Mouse (Mus musculus): Measurements from ENCODE around the gene Hoxb5. TPM values are rescaled to one million over a fixed set of nuclear protein-coding genes. Genes with fewer than 3 reads are reported as not detected.

The Hoxb5 gene
- total RNA-seq (2021) = 10 to 100 TPM; 26.5 to 27.8 TPM
- long read RNA-seq, experiment 1, partial matches to known transcripts = 0 of 1 reads
- long read RNA-seq, experiment 1, other reads (novel, unspliced or antisense) = 0 of 1 reads
- long read RNA-seq, experiment 2, transcript Hoxb5-202 (1 exons, 2,786 nt) = minor isoform, 5 of 15 reads
- long read RNA-seq, experiment 2, transcript Hoxb5-201 (2 exons, 1,895 nt) = major isoform, 10 of 15 reads
- long read RNA-seq, experiment 2, partial matches to known transcripts = 0 of 15 reads
- long read RNA-seq, experiment 2, other reads (novel, unspliced or antisense) = 0 of 15 reads

GRCm38 (mm10) chr11:96303151-96304099 is at the start of gene Hoxb5:
Gene Hoxb5 (plus strand): TSS chr11:96303336.
- peak; percentile 78 to 79 for DNase-seq (ENCODE audit: low spot score in 2 of 2)

GRCm38 (mm10) chr11:96254221-96254620 is 48.9 kb upstream of the Hoxb5 start:
- no peak for DNase-seq (ENCODE audit: low spot score in 2 of 2)

DNA sequence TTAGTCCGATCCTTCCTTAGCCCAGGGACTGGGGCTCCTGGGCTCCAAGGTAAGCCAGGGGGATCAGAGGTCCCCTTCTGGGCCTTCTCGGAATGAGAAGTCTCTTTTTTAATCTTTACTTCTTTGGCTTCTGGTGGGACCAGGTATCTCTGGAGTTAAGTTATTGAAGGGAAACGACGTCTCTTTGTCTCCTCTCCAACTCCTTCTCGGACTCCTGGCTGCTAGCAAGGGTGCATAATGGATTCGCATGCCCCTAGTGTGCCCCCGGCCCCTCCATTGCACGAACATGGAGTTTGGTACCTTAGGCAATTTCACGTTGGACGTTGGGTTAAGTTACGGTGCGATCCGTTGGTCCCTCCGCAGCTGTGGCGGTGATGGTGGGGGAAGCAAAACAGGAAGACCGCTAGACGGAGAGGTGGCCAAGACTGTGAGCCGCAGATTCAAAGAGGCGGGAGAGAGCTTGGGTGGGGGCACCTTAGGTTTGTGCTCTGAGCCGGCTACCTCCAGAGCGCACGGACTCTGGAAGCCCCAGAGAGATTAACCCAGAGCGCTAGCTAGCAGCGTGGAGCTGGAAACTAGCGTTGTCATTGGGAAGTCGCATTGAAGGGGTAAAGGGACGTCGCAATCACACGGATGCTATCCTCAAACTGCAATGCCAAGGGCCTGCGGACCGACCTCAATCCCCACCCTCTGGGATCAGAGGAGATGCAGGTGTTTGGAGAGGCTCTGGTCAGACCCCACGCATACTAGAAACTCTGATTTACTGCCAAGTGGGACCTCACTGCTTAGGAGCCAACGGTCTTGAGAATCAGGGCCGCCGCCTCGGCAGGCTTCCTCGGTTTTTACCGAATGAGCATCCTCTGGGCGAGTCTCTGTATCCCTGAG is 47.8 kb upstream of the Hoxb5 start:
- DNase-seq (ENCODE audit: low spot score in 2 of 2) = no peak

GRCm38 (mm10) chr11:96255996-96256445 is 47.1 kb upstream of the Hoxb5 start:
- DNase-seq (ENCODE audit: low spot score in 2 of 2) = no peak

GRCm38 (mm10) chr11:96257141-96257540 is 46.0 kb upstream of the Hoxb5 start:
- no peak for DNase-seq (ENCODE audit: low spot score in 2 of 2)

GRCm38 (mm10) chr11:96259038-96259437 is 44.1 kb upstream of the Hoxb5 start:
- DNase-seq (ENCODE audit: low spot score in 2 of 2) = no peak

- DNase-seq (ENCODE audit: low spot score in 2 of 2) = no peak
These were observed 43.6 kb upstream of the Hoxb5 start for GRCm38 (mm10) chr11:96259511-96259910.

GRCm38 (mm10) chr11:96260310-96260970 is 42.7 kb upstream of the Hoxb5 start:
- DNase-seq (ENCODE audit: low spot score in 2 of 2) = no peak

GRCm38 (mm10) chr11:96261323-96261890 is 41.7 kb upstream of the Hoxb5 start:
- DNase-seq (ENCODE audit: low spot score in 2 of 2) = peak in 1 of 2 experiments; percentile 79

GRCm38 (mm10) chr11:96262262-96262830 is 40.8 kb upstream of the Hoxb5 start:
- DNase-seq (ENCODE audit: low spot score in 2 of 2) = no peak

DNA sequence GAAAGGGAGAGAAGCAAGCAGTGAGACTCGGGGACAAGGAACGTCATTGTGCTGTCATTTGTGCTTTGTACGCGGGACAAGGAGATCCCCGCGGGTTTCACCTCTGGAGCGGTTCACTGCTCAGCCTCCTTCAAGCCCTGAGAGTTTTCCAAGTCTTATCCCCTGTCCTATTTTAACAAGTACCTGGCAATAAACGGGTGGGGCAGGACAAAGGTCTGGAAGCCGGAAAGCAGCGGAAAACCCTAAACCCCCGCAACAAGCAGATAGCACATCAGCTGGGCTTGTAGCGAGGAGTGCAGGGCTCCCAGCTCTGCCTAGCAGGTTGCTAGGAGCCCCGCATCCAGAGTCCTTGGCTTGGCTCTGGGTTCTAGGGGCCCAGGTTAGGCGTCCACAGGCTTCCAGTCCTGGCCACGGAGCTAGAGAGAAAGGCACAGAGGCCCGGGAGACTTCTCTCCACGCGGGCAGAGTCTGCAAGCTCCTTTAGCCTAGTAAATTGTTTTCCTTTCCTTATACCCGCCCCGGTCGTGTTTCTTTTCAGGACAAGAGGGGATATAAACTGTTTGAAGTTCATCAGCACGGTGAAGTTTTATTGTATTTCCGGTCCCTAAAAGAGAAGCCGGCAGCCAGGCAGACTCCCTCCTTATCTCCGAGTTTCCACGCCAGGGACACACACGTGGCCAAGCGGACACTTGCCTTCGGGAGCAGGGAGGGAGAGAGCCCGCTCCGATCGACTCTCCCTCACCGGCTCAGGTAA is 39.3 kb upstream of the Hoxb5 start:
- peak in 1 of 2 experiments; percentile 2 for DNase-seq (ENCODE audit: low spot score in 2 of 2)

- DNase-seq (ENCODE audit: low spot score in 2 of 2) = no peak
These were observed 38.6 kb upstream of the Hoxb5 start for GRCm38 (mm10) chr11:96264390-96265020.

GRCm38 (mm10) chr11:96265954-96266353 is 37.2 kb upstream of the Hoxb5 start:
- DNase-seq (ENCODE audit: low spot score in 2 of 2) = no peak

- no peak for DNase-seq (ENCODE audit: low spot score in 2 of 2)
These were observed 35.9 kb upstream of the Hoxb5 start for GRCm38 (mm10) chr11:96267021-96267920.

GRCm38 (mm10) chr11:96268031-96268745 is 34.9 kb upstream of the Hoxb5 start:
- no peak for DNase-seq (ENCODE audit: low spot score in 2 of 2)

- DNase-seq (ENCODE audit: low spot score in 2 of 2) = peak in 1 of 2 experiments; percentile 82
These were observed 33.3 kb upstream of the Hoxb5 start for GRCm38 (mm10) chr11:96269869-96270268.

All from adrenal gland, postnatal 4 days (tissue).